Mouse (Mus musculus): ENCODE measurements around the gene Zfp648.

DNA sequence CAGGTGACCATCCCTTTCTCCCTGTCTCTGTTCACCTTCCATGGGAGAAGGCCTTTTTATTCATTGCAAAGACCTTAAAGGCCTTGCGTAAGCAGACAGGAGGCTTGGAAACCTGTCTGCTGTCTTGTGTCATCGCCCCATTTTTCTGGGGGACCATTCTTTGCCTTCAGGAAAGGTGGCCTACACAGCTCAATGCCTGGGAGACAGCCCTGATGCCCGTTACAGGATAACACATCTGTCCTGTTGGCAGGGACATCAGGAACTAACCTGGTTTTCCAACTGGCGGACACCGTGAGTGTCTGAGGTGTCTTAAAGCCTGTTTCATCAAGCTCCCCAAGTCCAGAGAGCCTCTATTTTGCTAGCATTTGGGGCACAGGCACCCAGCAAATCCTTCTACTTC lies 2.4 kb downstream of the Zfp648 start:
- TF ChIP-seq TCF12 (IDR thresholded peaks at IDR 0.05; ENCODE audit: insufficient read depth, poor library complexity, severe bottlenecking): no peak
- no peak for TF ChIP-seq CEBPB (IDR thresholded peaks at IDR 0.05; ENCODE audit: insufficient read depth, poor library complexity, severe bottlenecking)
- TF ChIP-seq POLR2AphosphoS2 (IDR thresholded peaks at IDR 0.05; ENCODE audit: insufficient read length, low read depth): no peak
- no peak for TF ChIP-seq MYOD1 (IDR thresholded peaks at IDR 0.05; ENCODE audit: control insufficient read depth in 1 of 3, insufficient read length in 2 of 3, low read depth in 2 of 3)
- no peak for TF ChIP-seq POLR2A (IDR thresholded peaks at IDR 0.05; ENCODE audit: insufficient read length, low read depth)
- no peak for TF ChIP-seq MAX (IDR thresholded peaks at IDR 0.05; ENCODE audit: low read depth)
- TF ChIP-seq USF1 (IDR thresholded peaks at IDR 0.05; ENCODE audit: low read depth): no peak

Measured in myocyte (in vitro differentiated cells).